Mouse (Mus musculus): ENCODE data around the gene Neurog1.

- no peak for TF ChIP-seq ZNF384 (IDR thresholded peaks at IDR 0.05; ENCODE audit: low read depth, low read length)
- TF ChIP-seq CHD2 (IDR thresholded peaks at IDR 0.05; ENCODE audit: low read depth, low read length), result no peak
Measured at GRCm38 (mm10) chr13:56295586-56295942, 43.6 kb upstream of the Neurog1 start.

Measured in ES-E14 (cell line).